Mouse (Mus musculus): Measurements from ENCODE around the gene Hps6.

- TF ChIP-seq POLR2A (IDR thresholded peaks at IDR 0.05; ENCODE audit: borderline replicate concordance, insufficient read depth, low read length) (no peak), CTCF (IDR thresholded peaks at IDR 0.05; ENCODE audit: borderline replicate concordance, insufficient read depth, low read depth, low read length) (no peak)
These were observed 30.6 kb downstream of the Hps6 start for GRCm38 (mm10) chr19:46033911-46034310.

All from cerebellum, adult 2 months (tissue).